Mouse (Mus musculus) midbrain, embryonic 13.5 days (tissue): ENCODE data around the gene Plekhh1. TPM values are rescaled to one million over a fixed set of nuclear protein-coding genes. Genes with fewer than 3 reads are reported as not detected.

Experiments
- ATAC-seq: fragments of 200-750 bp; cut with Nextera tagmentation; 2 replicates; pipeline ENCODE4 v1.8.0; 2017; ENCODE audit warnings: mild to moderate bottlenecking, moderate TSS enrichment, moderate library complexity
- H3K27ac ChIP-seq: fragments of 300-500 bp; sonication (generic); 2 replicates; pipeline ENCODE4 v1.5.1; 2015; ENCODE audit warnings: inconsistent platforms, mild to moderate bottlenecking, moderate library complexity
- H3K27me3 ChIP-seq: fragments of 300-500 bp; sonication (generic); 2 replicates; pipeline ENCODE4 v1.6.1; 2015; ENCODE audit warnings: mild to moderate bottlenecking, inconsistent platforms
- H3K36me3 ChIP-seq: fragments of 300-500 bp; sonication (generic); 2 replicates; pipeline ENCODE4 v1.6.1; 2015; ENCODE audit warnings: mild to moderate bottlenecking, inconsistent platforms
- H3K4me1 ChIP-seq: fragments of 300-500 bp; sonication (generic); replicated peaks from 2 replicates; pipeline ENCODE4 v1.6.1; 2015; ENCODE audit warnings: inconsistent platforms
- H3K4me2 ChIP-seq: fragments of 300-500 bp; sonication (generic); replicated peaks from 2 replicates; pipeline ENCODE4 v1.6.1; 2015; ENCODE audit warnings: moderate library complexity, mild to moderate bottlenecking, inconsistent platforms
- H3K4me3 ChIP-seq: fragments of 300-500 bp; sonication (generic); replicated peaks from 2 replicates; pipeline ENCODE4 v1.5.1; 2015; ENCODE audit warnings: mild to moderate bottlenecking, inconsistent platforms
- H3K9ac ChIP-seq: fragments of 300-500 bp; sonication (generic); replicated peaks from 2 replicates; pipeline ENCODE4 v1.6.1; 2015; ENCODE audit warnings: mild to moderate bottlenecking, inconsistent platforms
- H3K9me3 ChIP-seq: fragments of 300-500 bp; sonication (generic); 2 replicates; pipeline ENCODE4 v1.6.1; 2016; ENCODE audit warnings: mild to moderate bottlenecking, inconsistent platforms
- WGBS: fragments of 180-500 bp; shearing (Covaris S2); methylation state at CpG from one replicate; pipeline ENCODE4 v1.1.7; 2015; 5-methylcytosine and 5-hydroxymethylcytosine counted together
- polyA plus RNA-seq: library from polyadenylated mRNA; unstranded; fragments of >200 nt; fragmentation: Nextera tagmentation; extraction: Ambion mirVana; gene quantifications from 2 replicates; pipeline ENCODE4 v1.2.1, GENCODE M21; 2015

Gene Plekhh1
- 3.2 and 4.0 TPM in 2 replicates for polyA plus RNA-seq

GRCm38 (mm10) chr12:79028911-79029861 lies at the start of gene Plekhh1:
Gene Plekhh1, plus strand, starts transcription at chr12:79029163.
- ATAC-seq: peak; percentile 95
- no peaks in the 10 kb centered on the region for H3K27me3 ChIP-seq
- no peaks in the 10 kb centered on the region for H3K9me3 ChIP-seq
- WGBS: under 1% methylated on average over 77 of the region's 80 CpGs
- H3K4me3 ChIP-seq: peak within 1 kb of the TSS; percentile 82
- peaks cover 15% of the 10 kb centered on the region for H3K4me1 ChIP-seq
- H3K4me2 ChIP-seq: peak within 1 kb of the TSS; percentile 91
- H3K9ac ChIP-seq: peak within 1 kb of the TSS; percentile 89
- H3K36me3 ChIP-seq: no peaks in the 10 kb centered on the region
- peak within 1 kb of the TSS; percentile 69 for H3K27ac ChIP-seq

GRCm38 (mm10) chr12:78980683-78981091 lies 48.3 kb upstream of the Plekhh1 start:
- no peaks in the 10 kb centered on the region for H3K9me3 ChIP-seq
- ATAC-seq: no peak
- H3K4me2 ChIP-seq: no peak overlapping the region
- no peak overlapping the region for H3K9ac ChIP-seq
- 95% methylated on average over 5 of the region's 5 CpGs for WGBS
- H3K4me1 ChIP-seq: peaks cover 15% of the 10 kb centered on the region
- no peak overlapping the region for H3K4me3 ChIP-seq
- no peaks in the 10 kb centered on the region for H3K27me3 ChIP-seq
- no peak overlapping the region for H3K27ac ChIP-seq
- peaks cover 17% of the 10 kb centered on the region for H3K36me3 ChIP-seq

- no peak overlapping the region for H3K4me3 ChIP-seq
- no peak overlapping the region for H3K9ac ChIP-seq
- 85% methylated on average over 2 of the region's 2 CpGs for WGBS
- H3K27me3 ChIP-seq: no peaks in the 10 kb centered on the region
- H3K4me1 ChIP-seq: peaks cover 15% of the 10 kb centered on the region
- H3K27ac ChIP-seq: no peak overlapping the region
- H3K9me3 ChIP-seq: no peaks in the 10 kb centered on the region
- H3K36me3 ChIP-seq: peaks cover 17% of the 10 kb centered on the region
- H3K4me2 ChIP-seq: no peak overlapping the region
- no peak for ATAC-seq
Measured at GRCm38 (mm10) chr12:78981131-78981530, 47.8 kb upstream of the Plekhh1 start.

- WGBS: 77% methylated on average over 9 of the region's 9 CpGs
- Histone ChIP-seq H3K4me3 (no peak overlapping the region), H3K4me2 (no peak overlapping the region), H3K9ac (no peak overlapping the region), H3K4me1 (peaks cover 15% of the 10 kb centered on the region), H3K27me3 (no peaks in the 10 kb centered on the region), H3K9me3 (no peaks in the 10 kb centered on the region), H3K27ac (no peak overlapping the region; the same call in 1 of the 2 replicates), H3K36me3 (peaks cover 9% of the 10 kb centered on the region)
- ATAC-seq: no peak
Measured at GRCm38 (mm10) chr12:78981938-78982825, 46.8 kb upstream of the Plekhh1 start.

- ATAC-seq: peak; percentile 24; the same call in 1 of the 2 replicates
- H3K9me3 ChIP-seq: no peaks in the 10 kb centered on the region
- no peak overlapping the region for H3K4me2 ChIP-seq
- H3K4me3 ChIP-seq: no peak overlapping the region
- H3K9ac ChIP-seq: no peak overlapping the region
- WGBS: 85% methylated on average over 9 of the region's 9 CpGs
- peaks cover 15% of the 10 kb centered on the region for H3K4me1 ChIP-seq
- no peak overlapping the region for H3K27ac ChIP-seq
- H3K36me3 ChIP-seq: peaks cover 6% of the 10 kb centered on the region
- no peaks in the 10 kb centered on the region for H3K27me3 ChIP-seq
Measured at GRCm38 (mm10) chr12:78983296-78984034, 45.5 kb upstream of the Plekhh1 start.

GRCm38 (mm10) chr12:78984035-78984432 lies 44.9 kb upstream of the Plekhh1 start:
- peak; percentile 72 for ATAC-seq
- Histone ChIP-seq H3K9ac (no peak overlapping the region), H3K27ac (no peak overlapping the region), H3K36me3 (peaks cover 6% of the 10 kb centered on the region), H3K4me1 (peaks cover 15% of the 10 kb centered on the region), H3K4me2 (no peak overlapping the region), H3K27me3 (no peaks in the 10 kb centered on the region), H3K9me3 (no peaks in the 10 kb centered on the region), H3K4me3 (no peak overlapping the region)
- 55% methylated on average over 3 of the region's 3 CpGs for WGBS

GRCm38 (mm10) chr12:78987581-78988081 lies 41.3 kb upstream of the Plekhh1 start:
- H3K9ac ChIP-seq: no peak overlapping the region
- H3K27me3 ChIP-seq: no peaks in the 10 kb centered on the region
- 57% methylated on average over 9 of the region's 9 CpGs for WGBS
- H3K36me3 ChIP-seq: 0 out of 2 replicates have a peak, but pooled peaks cover 2% of the 10 kb centered on the region
- ATAC-seq: peak; percentile 71
- H3K4me2 ChIP-seq: no peak overlapping the region
- peaks cover 13% of the 10 kb centered on the region for H3K4me1 ChIP-seq
- H3K9me3 ChIP-seq: no peaks in the 10 kb centered on the region
- no peak overlapping the region for H3K27ac ChIP-seq
- no peak overlapping the region for H3K4me3 ChIP-seq

GRCm38 (mm10) chr12:78996271-78996670 lies 32.7 kb upstream of the Plekhh1 start:
- no peak overlapping the region for H3K9ac ChIP-seq
- no peaks in the 10 kb centered on the region for H3K9me3 ChIP-seq
- H3K4me2 ChIP-seq: no peak overlapping the region
- H3K36me3 ChIP-seq: no peaks in the 10 kb centered on the region
- ATAC-seq: no peak
- H3K27ac ChIP-seq: no peak overlapping the region
- H3K4me1 ChIP-seq: no peaks in the 10 kb centered on the region
- no peaks in the 10 kb centered on the region for H3K27me3 ChIP-seq
- H3K4me3 ChIP-seq: no peak overlapping the region
- 82% methylated on average over 4 of the region's 4 CpGs for WGBS

GRCm38 (mm10) chr12:78996711-78997110 lies 32.3 kb upstream of the Plekhh1 start:
- H3K4me3 ChIP-seq: no peak overlapping the region
- H3K9ac ChIP-seq: no peak overlapping the region
- no peak overlapping the region for H3K4me2 ChIP-seq
- no peaks in the 10 kb centered on the region for H3K27me3 ChIP-seq
- WGBS: 8% methylated on average over 7 of the region's 7 CpGs
- ATAC-seq: no peak
- H3K4me1 ChIP-seq: no peaks in the 10 kb centered on the region
- H3K9me3 ChIP-seq: no peaks in the 10 kb centered on the region
- no peaks in the 10 kb centered on the region for H3K36me3 ChIP-seq
- no peak overlapping the region for H3K27ac ChIP-seq

GRCm38 (mm10) chr12:79002406-79002805 lies 26.6 kb upstream of the Plekhh1 start:
- Histone ChIP-seq H3K9me3 (no peaks in the 10 kb centered on the region), H3K36me3 (no peaks in the 10 kb centered on the region), H3K27me3 (no peaks in the 10 kb centered on the region), H3K9ac (no peak overlapping the region), H3K4me2 (no peak overlapping the region), H3K4me1 (peaks cover 21% of the 10 kb centered on the region), H3K4me3 (no peak overlapping the region), H3K27ac (no peak overlapping the region)
- ATAC-seq: no peak
- 93% methylated on average over 5 of the region's 5 CpGs for WGBS

- Histone ChIP-seq H3K27ac (no peak overlapping the region), H3K9ac (no peak overlapping the region), H3K4me2 (no peak overlapping the region), H3K36me3 (no peaks in the 10 kb centered on the region), H3K4me3 (no peak overlapping the region), H3K4me1 (peaks cover 26% of the 10 kb centered on the region), H3K27me3 (no peaks in the 10 kb centered on the region), H3K9me3 (no peaks in the 10 kb centered on the region)
- no peak for ATAC-seq
- WGBS: 97% methylated on average over 3 of the region's 3 CpGs
Measured at GRCm38 (mm10) chr12:79002978-79003377, 26.0 kb upstream of the Plekhh1 start.
